Mouse (Mus musculus): ENCODE measurements around the gene Hpn. TPM values are rescaled to one million over a fixed set of nuclear protein-coding genes. Genes with fewer than 3 reads are reported as not detected.

Hpn gene
- total RNA-seq (2021), result under 1 TPM; 0.66 to 0.93 TPM
- long read RNA-seq, experiment 1, result 0 reads
- long read RNA-seq, experiment 2, partial matches to known transcripts, result 2 of 4 reads
- long read RNA-seq, experiment 2, other reads (novel, unspliced or antisense), result 0 of 4 reads

- DNase-seq, result no peak
These were observed at the start of gene Hpn for GRCm38 (mm10) chr7:31115182-31115581. Gene Hpn (minus strand): TSS chr7:31115290.

- no peak for DNase-seq
These were observed 49.7 kb upstream of the Hpn start for GRCm38 (mm10) chr7:31164748-31165147.

- DNase-seq, result no peak
These were observed 48.8 kb upstream of the Hpn start for GRCm38 (mm10) chr7:31163666-31164577.

- DNase-seq, result peak; percentile 54 to 60
These were observed 47.2 kb upstream of the Hpn start for GRCm38 (mm10) chr7:31162324-31162723.

GRCm38 (mm10) chr7:31161831-31162230 is 46.7 kb upstream of the Hpn start:
- no peak for DNase-seq

- DNase-seq, result no peak
These were observed 46.2 kb upstream of the Hpn start for GRCm38 (mm10) chr7:31161246-31161645.

GRCm38 (mm10) chr7:31160763-31161162 is 45.7 kb upstream of the Hpn start:
- no peak for DNase-seq

- DNase-seq, result peak in 1 of 2 experiments; percentile 45
These were observed 41.2 kb upstream of the Hpn start for GRCm38 (mm10) chr7:31156034-31156928.

- DNase-seq, result peak; percentile 44 to 70
These were observed 40.4 kb upstream of the Hpn start, which contains the start of gene Gramd1a for GRCm38 (mm10) chr7:31155296-31156033. Gene Gramd1a (minus strand): TSS chr7:31155896.

- no peak for DNase-seq
These were observed 38.6 kb upstream of the Hpn start for GRCm38 (mm10) chr7:31153536-31154320.

- peak; percentile 54 to 75 for DNase-seq
These were observed 36.5 kb upstream of the Hpn start for GRCm38 (mm10) chr7:31151301-31152241.

- DNase-seq, result peak; percentile 96 to 97
These were observed 35.6 kb upstream of the Hpn start for GRCm38 (mm10) chr7:31150566-31151300.

GRCm38 (mm10) chr7:31149751-31150565 is 34.9 kb upstream of the Hpn start:
- no peak for DNase-seq

- no peak for DNase-seq
These were observed 34.2 kb upstream of the Hpn start for GRCm38 (mm10) chr7:31149271-31149670.

GRCm38 (mm10) chr7:31148756-31149155 is 33.7 kb upstream of the Hpn start:
- peak; percentile 77 to 83 for DNase-seq

- no peak for DNase-seq
These were observed 33.0 kb upstream of the Hpn start for GRCm38 (mm10) chr7:31148086-31148485.

GRCm38 (mm10) chr7:31145596-31146160 is 30.6 kb upstream of the Hpn start:
- no peak for DNase-seq

- no peak for DNase-seq
These were observed 29.8 kb upstream of the Hpn start for GRCm38 (mm10) chr7:31144886-31145285.
